Mouse (Mus musculus): Measurements from ENCODE around the gene Dda1. TPM values are rescaled to one million over a fixed set of nuclear protein-coding genes. Genes with fewer than 3 reads are reported as not detected.
"Not testable (repeated sequence)": the region's sequence is repeated elsewhere in the genome, so short reads cannot be mapped to it uniquely, and the experiment has no call there.

The Dda1 gene
- polyA plus RNA-seq (2015; fragmentation: Nextera tagmentation; extraction: Ambion mirVana) = 38.3 and 42.6 TPM in 2 replicates

- peaks cover 43% of the 10 kb centered on the region for H3K4me1 ChIP-seq (replicated peaks)
- peak within 1 kb of the TSS; percentile 82 for H3K27ac ChIP-seq (replicated peaks)
- ATAC-seq (ENCODE audit: insufficient read depth) = peak; percentile 82
- no peaks in the 10 kb centered on the region for H3K27me3 ChIP-seq
- peak within 1 kb of the TSS; percentile 85 for H3K9ac ChIP-seq
- peaks cover 42% of the 10 kb centered on the region for H3K36me3 ChIP-seq (replicated peaks)
- H3K4me2 ChIP-seq = peak within 1 kb of the TSS; percentile 95
- no peaks in the 10 kb centered on the region for H3K9me3 ChIP-seq (replicated peaks)
- H3K4me3 ChIP-seq (replicated peaks) = peak within 1 kb of the TSS; percentile 85
- WGBS (ENCODE audit: insufficient replicate concordance) = under 1% methylated on average over 52 of the region's 52 CpGs
Measured at GRCm38 (mm10) chr8:71468916-71469315, at the start of gene Dda1. TSS of gene Dda1 (plus strand) at chr8:71469199.

DNA sequence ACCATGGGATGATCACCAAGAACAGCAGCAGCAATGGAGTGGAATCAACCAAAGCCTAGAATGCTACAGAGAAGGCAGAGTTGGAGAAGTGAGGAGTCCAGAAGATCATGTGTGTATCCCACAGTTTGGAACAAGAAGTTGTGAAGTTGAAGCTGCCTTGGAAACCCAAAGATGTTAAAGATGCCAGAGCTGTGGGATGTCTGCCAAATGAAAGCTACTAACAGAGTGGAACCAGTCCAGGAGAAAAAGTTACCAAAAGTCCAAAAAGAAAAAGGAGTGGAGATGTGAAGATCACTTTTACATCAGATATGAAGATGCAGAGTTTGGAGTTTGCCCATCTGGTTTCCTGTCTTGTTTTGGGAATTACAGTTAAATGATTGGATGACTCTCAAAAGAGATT is 46.9 kb upstream of the Dda1 start:
- no peak for ATAC-seq (ENCODE audit: insufficient read depth)
- Histone ChIP-seq H3K27ac (replicated peaks) (no peak overlapping the region), H3K4me1 (replicated peaks) (no peaks in the 10 kb centered on the region), H3K9me3 (replicated peaks) (no peaks in the 10 kb centered on the region), H3K27me3 (no peaks in the 10 kb centered on the region), H3K4me3 (replicated peaks) (no peak overlapping the region), H3K9ac (no peak overlapping the region), H3K4me2 (no peak overlapping the region), H3K36me3 (replicated peaks) (no peaks in the 10 kb centered on the region)

- not testable (repeated sequence) for H3K27me3 ChIP-seq; H3K36me3 ChIP-seq (replicated peaks); H3K4me1 ChIP-seq (replicated peaks); H3K9me3 ChIP-seq (replicated peaks); ATAC-seq (ENCODE audit: insufficient read depth); H3K4me2 ChIP-seq; H3K4me3 ChIP-seq (replicated peaks); H3K9ac ChIP-seq; H3K27ac ChIP-seq (replicated peaks)
- WGBS (ENCODE audit: insufficient replicate concordance) = 63% methylated on average over 1 of the region's 1 CpGs
Measured at GRCm38 (mm10) chr8:71432935-71433334, 36.1 kb upstream of the Dda1 start.

DNA sequence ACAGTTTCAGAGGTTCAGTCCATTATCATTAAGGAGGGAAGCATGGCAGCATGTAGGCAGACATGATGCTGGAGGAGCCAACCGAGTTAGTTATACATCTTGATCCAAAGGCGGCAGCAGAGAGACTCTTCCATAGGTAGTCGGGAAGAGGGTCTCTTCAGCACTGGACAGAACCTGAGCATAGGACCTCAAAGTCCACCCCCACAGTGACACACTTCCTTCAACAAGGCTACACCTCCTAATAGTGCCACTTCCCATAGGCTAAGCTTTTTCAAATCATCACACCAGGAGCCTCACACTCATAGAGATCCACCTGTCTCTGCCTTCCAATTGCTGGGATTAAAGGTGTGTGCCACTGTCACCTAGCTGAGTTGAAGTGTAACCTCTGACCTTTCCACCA is 32.0 kb upstream of the Dda1 start:
- no peak overlapping the region for H3K27ac ChIP-seq (replicated peaks)
- H3K9me3 ChIP-seq (replicated peaks) = no peaks in the 10 kb centered on the region
- no peaks in the 10 kb centered on the region for H3K36me3 ChIP-seq (replicated peaks)
- H3K4me2 ChIP-seq = no peak overlapping the region
- no peak overlapping the region for H3K9ac ChIP-seq
- H3K4me1 ChIP-seq (replicated peaks) = no peaks in the 10 kb centered on the region
- 43% methylated on average over 3 of the region's 3 CpGs for WGBS (ENCODE audit: insufficient replicate concordance)
- no peak for ATAC-seq (ENCODE audit: insufficient read depth)
- no peak overlapping the region for H3K4me3 ChIP-seq (replicated peaks)
- peaks cover 6% of the 10 kb centered on the region for H3K27me3 ChIP-seq

DNA sequence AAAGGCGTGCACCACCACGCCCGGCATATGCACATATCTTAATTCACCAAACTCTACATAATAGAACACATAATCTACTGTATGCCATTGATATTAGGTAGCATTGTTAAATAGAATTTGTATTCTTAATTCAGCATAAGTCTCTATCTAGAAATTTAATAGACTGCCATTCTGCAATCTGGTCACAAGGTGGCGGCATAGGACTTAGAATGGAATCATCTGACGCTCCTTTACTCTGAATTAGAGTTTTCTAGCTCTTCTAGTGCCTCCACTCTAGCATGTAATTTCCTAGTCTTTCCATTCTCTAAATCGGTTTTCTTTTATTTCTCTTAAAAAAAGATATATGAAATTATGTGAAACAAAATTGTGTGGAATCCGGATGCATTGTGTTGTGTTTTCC is 27.6 kb upstream of the Dda1 start:
- whole genome bisulfite sequencing (ENCODE audit: insufficient replicate concordance) = 3% methylated on average over 7 of the region's 7 CpGs
- H3K36me3 ChIP-seq (replicated peaks) = no peaks in the 10 kb centered on the region
- H3K27ac ChIP-seq (replicated peaks) = no peak overlapping the region

DNA sequence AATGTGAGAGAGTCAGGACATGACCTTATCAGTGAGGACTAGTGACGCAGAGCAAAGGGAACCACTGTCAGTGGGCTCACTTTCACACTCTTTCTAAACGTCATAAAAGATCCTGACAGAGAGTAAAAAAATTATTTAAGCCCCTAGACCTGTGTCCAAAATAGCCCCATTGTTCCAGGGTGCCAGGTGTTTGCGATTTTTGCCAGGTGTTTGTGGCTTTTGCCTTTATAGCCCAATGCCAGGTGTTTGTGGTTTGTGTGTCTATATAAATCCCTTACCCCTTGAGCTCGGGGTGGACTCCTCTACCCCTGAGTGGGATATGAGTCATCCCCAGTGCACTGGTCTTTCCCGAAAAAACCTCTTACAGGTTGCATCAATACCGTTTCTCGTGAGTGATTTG is 23.9 kb upstream of the Dda1 start:
- no peaks in the 10 kb centered on the region for H3K9me3 ChIP-seq (replicated peaks)
- 60% methylated on average over 7 of the region's 7 CpGs for WGBS (ENCODE audit: insufficient replicate concordance)
- no peaks in the 10 kb centered on the region for H3K4me1 ChIP-seq (replicated peaks)
- peaks cover 8% of the 10 kb centered on the region for H3K27me3 ChIP-seq
- H3K4me2 ChIP-seq = no peak overlapping the region
- ATAC-seq (ENCODE audit: insufficient read depth) = no peak
- H3K27ac ChIP-seq (replicated peaks) = no peak overlapping the region
- no peaks in the 10 kb centered on the region for H3K36me3 ChIP-seq (replicated peaks)
- H3K4me3 ChIP-seq (replicated peaks) = no peak overlapping the region
- H3K9ac ChIP-seq = no peak overlapping the region

More for the DNA sequence above, 27.6 kb upstream of the Dda1 start:
- Histone ChIP-seq H3K4me1 (replicated peaks) (no peaks in the 10 kb centered on the region), H3K4me2 (no peak overlapping the region), H3K9me3 (replicated peaks) (no peaks in the 10 kb centered on the region), H3K27me3 (peaks cover 12% of the 10 kb centered on the region), H3K9ac (no peak overlapping the region), H3K4me3 (replicated peaks) (no peak overlapping the region)
- ATAC-seq (ENCODE audit: insufficient read depth) = no peak

GRCm38 (mm10) chr8:71451337-71451736 is 17.7 kb upstream of the Dda1 start:
- 68% methylated on average over 4 of the region's 4 CpGs for WGBS (ENCODE audit: insufficient replicate concordance)
- no peak overlapping the region for H3K4me3 ChIP-seq (replicated peaks)
- peaks cover 11% of the 10 kb centered on the region; the same call in 1 of the 2 replicates for H3K27me3 ChIP-seq
- H3K27ac ChIP-seq (replicated peaks) = no peak overlapping the region
- no peak for ATAC-seq (ENCODE audit: insufficient read depth)
- no peak overlapping the region for H3K4me2 ChIP-seq
- H3K4me1 ChIP-seq (replicated peaks) = no peaks in the 10 kb centered on the region
- H3K9me3 ChIP-seq (replicated peaks) = no peaks in the 10 kb centered on the region
- no peak overlapping the region for H3K9ac ChIP-seq
- no peaks in the 10 kb centered on the region for H3K36me3 ChIP-seq (replicated peaks)

- 47% methylated on average over 11 of the region's 11 CpGs for WGBS (ENCODE audit: insufficient replicate concordance)
- Histone ChIP-seq H3K9me3 (replicated peaks) (no peaks in the 10 kb centered on the region), H3K9ac (no peak overlapping the region), H3K4me3 (replicated peaks) (no peak overlapping the region), H3K27ac (replicated peaks) (no peak overlapping the region), H3K4me1 (replicated peaks) (peaks cover 2% of the 10 kb centered on the region), H3K27me3 (peaks cover 13% of the 10 kb centered on the region; the same call in 1 of the 2 replicates), H3K36me3 (replicated peaks) (no peaks in the 10 kb centered on the region), H3K4me2 (no peak overlapping the region)
- no peak for ATAC-seq (ENCODE audit: insufficient read depth)
Measured at GRCm38 (mm10) chr8:71451777-71452176, 17.2 kb upstream of the Dda1 start.

DNA sequence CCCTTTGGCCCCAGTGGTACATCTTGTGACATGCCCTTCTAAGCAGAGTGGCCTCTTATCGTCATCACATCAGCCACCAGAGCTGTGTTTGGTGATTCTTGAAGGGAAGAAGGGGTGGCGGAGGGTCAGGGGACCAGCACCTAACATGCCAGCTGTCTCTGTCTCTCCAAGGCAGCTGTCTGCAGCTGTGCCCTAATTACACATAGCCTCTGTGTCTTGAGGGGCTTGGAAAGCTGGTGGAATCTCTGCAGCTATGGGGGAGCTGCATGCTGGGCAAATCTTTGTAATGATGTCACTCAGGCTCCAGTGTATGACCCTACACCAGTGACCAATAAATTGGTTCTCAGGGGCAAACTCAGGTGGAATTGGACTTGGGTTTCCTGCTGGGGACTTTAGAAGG is 16.3 kb upstream of the Dda1 start:
- ATAC-seq (ENCODE audit: insufficient read depth) = no peak
- Histone ChIP-seq H3K27ac (replicated peaks) (no peak overlapping the region), H3K27me3 (peaks cover 14% of the 10 kb centered on the region; the same call in 1 of the 2 replicates), H3K4me2 (no peak overlapping the region), H3K4me1 (replicated peaks) (peaks cover 6% of the 10 kb centered on the region), H3K9ac (no peak overlapping the region), H3K4me3 (replicated peaks) (no peak overlapping the region), H3K36me3 (replicated peaks) (no peaks in the 10 kb centered on the region), H3K9me3 (replicated peaks) (no peaks in the 10 kb centered on the region)
- 56% methylated on average over 2 of the region's 2 CpGs for WGBS (ENCODE audit: insufficient replicate concordance)

GRCm38 (mm10) chr8:71454668-71455067 is 14.3 kb upstream of the Dda1 start:
- H3K4me1 ChIP-seq (replicated peaks) = peaks cover 6% of the 10 kb centered on the region

GRCm38 (mm10) chr8:71456906-71457305 is 12.1 kb upstream of the Dda1 start:
- no peak overlapping the region for H3K4me3 ChIP-seq (replicated peaks)
- peak; percentile 60; the same call in 1 of the 2 replicates for ATAC-seq (ENCODE audit: insufficient read depth)
- no peak overlapping the region for H3K9ac ChIP-seq
- 51% methylated on average over 22 of the region's 22 CpGs for WGBS (ENCODE audit: insufficient replicate concordance)
- no peaks in the 10 kb centered on the region for H3K9me3 ChIP-seq (replicated peaks)
- H3K27me3 ChIP-seq = peaks cover 14% of the 10 kb centered on the region; the same call in 1 of the 2 replicates
- peaks cover 8% of the 10 kb centered on the region; the same call in 1 of the 2 replicates for H3K36me3 ChIP-seq (replicated peaks)
- H3K4me2 ChIP-seq = no peak overlapping the region
- peaks cover 7% of the 10 kb centered on the region for H3K4me1 ChIP-seq (replicated peaks)
- no peak overlapping the region for H3K27ac ChIP-seq (replicated peaks)

More at GRCm38 (mm10) chr8:71454668-71455067, 14.3 kb upstream of the Dda1 start:
- no peaks in the 10 kb centered on the region for H3K9me3 ChIP-seq (replicated peaks)
- 63% methylated on average over 8 of the region's 8 CpGs for WGBS (ENCODE audit: insufficient replicate concordance)
- peaks cover 14% of the 10 kb centered on the region; the same call in 1 of the 2 replicates for H3K27me3 ChIP-seq
- no peak overlapping the region for H3K27ac ChIP-seq (replicated peaks)
- no peak for ATAC-seq (ENCODE audit: insufficient read depth)
- H3K4me3 ChIP-seq (replicated peaks) = no peak overlapping the region
- H3K4me2 ChIP-seq = no peak overlapping the region
- no peaks in the 10 kb centered on the region for H3K36me3 ChIP-seq (replicated peaks)
- H3K9ac ChIP-seq = no peak overlapping the region

DNA sequence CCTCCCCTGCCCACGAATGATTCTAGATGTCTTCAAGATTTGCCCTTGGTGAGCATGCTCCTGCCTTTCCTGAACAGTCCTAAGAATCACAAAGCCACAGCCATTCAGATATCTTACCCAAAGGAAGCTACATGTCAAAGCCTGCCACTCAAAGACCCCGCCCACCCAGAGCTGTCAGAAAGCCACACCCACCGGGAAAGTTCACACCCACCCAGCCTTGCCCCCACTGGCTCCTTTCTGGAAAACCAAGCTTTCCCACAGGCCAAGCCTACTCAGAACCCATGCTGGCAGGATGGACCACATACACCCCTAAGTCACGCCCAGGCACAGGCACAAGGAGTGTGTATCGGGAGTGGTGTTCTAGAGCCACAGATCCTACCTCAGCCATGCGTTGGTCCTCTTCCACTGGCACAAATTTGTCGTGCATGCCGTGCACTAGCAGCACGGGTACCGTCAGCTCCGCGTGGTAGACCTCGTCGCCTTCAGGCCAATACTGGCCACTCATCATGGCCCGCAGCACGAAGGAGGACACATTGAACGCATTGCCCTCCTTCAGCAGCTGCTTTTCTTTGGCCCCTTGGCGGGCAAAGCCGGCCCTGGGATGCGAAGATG is 11.2 kb upstream of the Dda1 start:
- H3K4me2 ChIP-seq = no peak overlapping the region
- no peak overlapping the region for H3K27ac ChIP-seq (replicated peaks)
- 76% methylated on average over 20 of the region's 20 CpGs for WGBS (ENCODE audit: insufficient replicate concordance)
- no peak for ATAC-seq (ENCODE audit: insufficient read depth)
- no peaks in the 10 kb centered on the region for H3K9me3 ChIP-seq (replicated peaks)
- peaks cover 6% of the 10 kb centered on the region; the same call in 1 of the 2 replicates for H3K27me3 ChIP-seq
- peaks cover 8% of the 10 kb centered on the region; the same call in 1 of the 2 replicates for H3K36me3 ChIP-seq (replicated peaks)
- no peak overlapping the region for H3K4me3 ChIP-seq (replicated peaks)
- no peak overlapping the region for H3K9ac ChIP-seq
- H3K4me1 ChIP-seq (replicated peaks) = peaks cover 15% of the 10 kb centered on the region

Data from liver, embryonic 15.5 days (tissue).